Mouse (Mus musculus) heart, embryonic 16.5 days (tissue): ENCODE measurements around the gene Gm21987. TPM values are rescaled to one million over a fixed set of nuclear protein-coding genes. Genes with fewer than 3 reads are reported as not detected.

Experiments used
- ATAC-seq: fragments of 200-750 bp; cut with Nextera tagmentation; replicated peaks from 2 replicates; pipeline ENCODE4 v1.8.0; 2017; ENCODE audit warnings: moderate number of reproducible peaks; ENCODE audit not compliant: insufficient read depth, low FRiP score; ENCODE audit errors: extremely low read depth
- H3K27ac ChIP-seq: fragments of 300-500 bp; sonication (generic); 2 replicates; pipeline ENCODE4 v1.5.1; 2014; ENCODE audit warnings: mild to moderate bottlenecking, low read length, control low read depth, moderate library complexity
- H3K27me3 ChIP-seq: fragments of 300-500 bp; sonication (generic); 2 replicates; pipeline ENCODE4 v1.6.1; 2014; ENCODE audit warnings: low read length, mixed read lengths; ENCODE audit not compliant: control insufficient read depth, insufficient read depth
- H3K36me3 ChIP-seq: fragments of 300-500 bp; sonication (generic); 2 replicates; pipeline ENCODE4 v1.6.1; 2014; ENCODE audit not compliant: control insufficient read depth, insufficient read depth
- H3K4me1 ChIP-seq: fragments of 300-500 bp; sonication (generic); 2 replicates; pipeline ENCODE4 v1.6.1; 2014; ENCODE audit warnings: low read length, mixed read lengths; ENCODE audit not compliant: control insufficient read depth, insufficient read depth
- H3K4me2 ChIP-seq: fragments of 300-500 bp; sonication (generic); 2 replicates; pipeline ENCODE4 v1.6.1; 2014; ENCODE audit warnings: low read depth, mild to moderate bottlenecking, control low read depth, low read length
- H3K4me3 ChIP-seq: fragments of 300-500 bp; sonication (generic); 2 replicates; pipeline ENCODE4 v1.5.1; 2014; ENCODE audit warnings: mild to moderate bottlenecking, control low read depth, low read length
- H3K9ac ChIP-seq: fragments of 300-500 bp; sonication (generic); 2 replicates; pipeline ENCODE4 v1.6.1; 2014; ENCODE audit warnings: low read length, control low read depth
- H3K9me3 ChIP-seq: fragments of 300-500 bp; sonication (generic); replicated peaks from 2 replicates; pipeline ENCODE4 v1.6.1; 2016; ENCODE audit warnings: low read length; ENCODE audit not compliant: control insufficient read depth
- WGBS: fragments of 180-500 bp; shearing (Covaris S2); extraction: QIAGEN DNeasy Blood & Tissue Kit; methylation state at CpG from one replicate; pipeline ENCODE4 v1.1.7; 2014; 5-methylcytosine and 5-hydroxymethylcytosine counted together
- polyA plus RNA-seq: library from polyadenylated mRNA; unstranded; fragments of >200 nt; fragmentation: Nextera tagmentation; extraction: Ambion mirVana; gene quantifications from 2 replicates; pipeline ENCODE4 v1.2.1, GENCODE M21; 2015

The Gm21987 gene
- polyA plus RNA-seq, 1 experiment from 2014 or later, result 2.3 TPM

GRCm38 (mm10) chr16:38400311-38400960 is 53.6 kb downstream of the Gm21987 start:
- WGBS, result 78% methylated on average over 9 of the region's 9 CpGs
- no peaks in the 10 kb centered on the region for H3K27me3 ChIP-seq
- peaks cover 24% of the 10 kb centered on the region for H3K4me1 ChIP-seq
- H3K4me2 ChIP-seq, result peak overlapping the region; percentile 59
- no peak for ATAC-seq
- H3K27ac ChIP-seq, result no peak overlapping the region
- peak overlapping the region; percentile 32 for H3K4me3 ChIP-seq
- H3K9ac ChIP-seq, result peak overlapping the region; percentile 59
- no peaks in the 10 kb centered on the region for H3K36me3 ChIP-seq
- H3K9me3 ChIP-seq, result no peaks in the 10 kb centered on the region; the same call in 1 of the 2 replicates

- WGBS, result 75% methylated on average over 6 of the region's 6 CpGs
- no peak overlapping the region for H3K27ac ChIP-seq
- H3K4me1 ChIP-seq, result peaks cover 13% of the 10 kb centered on the region
- H3K9ac ChIP-seq, result no peak overlapping the region
- H3K36me3 ChIP-seq, result no peaks in the 10 kb centered on the region
- ATAC-seq, result no peak
- H3K4me3 ChIP-seq, result no peak overlapping the region
- no peak overlapping the region for H3K4me2 ChIP-seq
- H3K27me3 ChIP-seq, result no peaks in the 10 kb centered on the region
- H3K9me3 ChIP-seq, result no peaks in the 10 kb centered on the region; the same call in 1 of the 2 replicates
Observed at GRCm38 (mm10) chr16:38401468-38401867, 54.6 kb downstream of the Gm21987 start.

DNA sequence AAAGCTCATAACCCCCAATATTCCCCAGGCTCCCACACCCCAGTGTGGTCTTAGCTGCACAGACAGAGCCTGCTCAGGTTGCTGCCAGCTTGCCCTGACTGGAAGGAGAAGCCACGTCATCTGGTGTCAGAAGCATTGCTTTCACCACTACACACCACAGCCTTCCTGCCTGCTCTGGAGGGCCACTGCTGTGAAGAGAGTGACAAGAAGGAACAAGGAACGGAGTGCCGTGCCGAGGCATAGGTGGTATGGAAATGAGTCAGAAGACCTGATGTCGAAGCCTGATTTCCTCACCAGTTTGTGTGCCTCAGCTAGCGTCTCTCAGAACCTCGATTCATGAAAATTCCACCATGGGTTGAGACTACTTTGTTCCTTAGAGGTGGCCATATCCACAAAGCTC is 56.8 kb downstream of the Gm21987 start:
- Histone ChIP-seq H3K9me3 (no peaks in the 10 kb centered on the region; the same call in 1 of the 2 replicates), H3K36me3 (no peaks in the 10 kb centered on the region), H3K9ac (no peak overlapping the region), H3K27me3 (no peaks in the 10 kb centered on the region), H3K27ac (no peak overlapping the region), H3K4me3 (no peak overlapping the region), H3K4me2 (no peak overlapping the region), H3K4me1 (peaks cover 13% of the 10 kb centered on the region)
- WGBS, result 70% methylated on average over 7 of the region's 7 CpGs
- no peak for ATAC-seq

GRCm38 (mm10) chr16:38406293-38406692 is 59.5 kb downstream of the Gm21987 start:
- no peaks in the 10 kb centered on the region for H3K27me3 ChIP-seq
- H3K9me3 ChIP-seq, result no peaks in the 10 kb centered on the region; the same call in 1 of the 2 replicates
- no peak overlapping the region for H3K4me3 ChIP-seq
- no peak overlapping the region for H3K9ac ChIP-seq
- H3K27ac ChIP-seq, result no peak overlapping the region
- no peak overlapping the region for H3K4me2 ChIP-seq
- ATAC-seq, result no peak
- no peaks in the 10 kb centered on the region for H3K36me3 ChIP-seq
- H3K4me1 ChIP-seq, result peaks cover 2% of the 10 kb centered on the region; the same call in 1 of the 2 replicates
- WGBS, result 53% methylated on average over 5 of the region's 5 CpGs

GRCm38 (mm10) chr16:38406708-38407107 is 59.9 kb downstream of the Gm21987 start:
- Histone ChIP-seq H3K4me1 (peaks cover 2% of the 10 kb centered on the region; the same call in 1 of the 2 replicates), H3K9me3 (no peaks in the 10 kb centered on the region; the same call in 1 of the 2 replicates), H3K9ac (no peak overlapping the region), H3K36me3 (no peaks in the 10 kb centered on the region), H3K27me3 (no peaks in the 10 kb centered on the region), H3K4me2 (no peak overlapping the region), H3K27ac (no peak overlapping the region), H3K4me3 (no peak overlapping the region)
- ATAC-seq, result peak; percentile 23; the same call in 1 of the 2 replicates
- WGBS, result 59% methylated on average over 6 of the region's 6 CpGs

DNA sequence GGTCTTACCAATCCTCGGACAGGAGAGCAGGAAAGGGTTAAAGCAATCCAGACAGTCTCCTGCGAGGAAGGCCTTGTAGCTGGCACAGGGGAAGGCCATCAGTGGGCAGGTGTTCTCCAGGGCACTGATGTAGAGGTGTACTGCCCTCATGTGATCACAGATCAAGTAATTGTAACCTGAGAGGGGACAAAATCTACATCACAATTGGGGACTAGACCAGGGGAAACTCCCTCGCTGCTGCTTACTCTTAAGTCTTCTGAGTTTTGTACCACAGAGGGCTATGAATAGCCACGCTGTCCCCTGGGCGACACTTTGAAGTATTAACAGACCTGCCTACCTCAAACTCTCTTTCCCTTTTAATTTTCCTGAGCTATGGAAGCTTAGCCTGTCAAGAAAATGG is 60.7 kb downstream of the Gm21987 start:
- Histone ChIP-seq H3K9ac (no peak overlapping the region), H3K9me3 (no peaks in the 10 kb centered on the region; the same call in 1 of the 2 replicates), H3K4me3 (no peak overlapping the region), H3K4me2 (no peak overlapping the region), H3K27me3 (no peaks in the 10 kb centered on the region), H3K27ac (no peak overlapping the region), H3K36me3 (no peaks in the 10 kb centered on the region), H3K4me1 (peaks cover 2% of the 10 kb centered on the region; the same call in 1 of the 2 replicates)
- 36% methylated on average over 5 of the region's 5 CpGs for WGBS
- ATAC-seq, result no peak

DNA sequence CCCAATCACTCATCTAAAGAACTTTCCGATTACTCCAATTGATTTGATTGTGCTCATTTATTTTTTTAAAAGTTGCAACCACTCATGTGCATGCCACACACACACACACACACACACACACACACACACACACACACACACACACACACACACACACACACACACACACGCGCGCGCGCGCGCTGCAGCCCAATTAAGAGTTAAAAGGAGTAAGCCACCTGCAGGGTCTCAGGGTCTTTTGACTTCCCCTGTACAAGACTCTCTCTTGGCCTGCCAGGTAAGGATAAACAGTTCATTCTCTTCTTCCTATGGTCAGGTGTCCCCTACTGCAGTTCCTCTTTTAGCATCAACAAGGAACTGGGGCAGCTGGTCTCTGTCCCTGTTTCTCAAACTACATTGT is 61.6 kb downstream of the Gm21987 start:
- H3K27ac ChIP-seq, result no peak overlapping the region
- no peaks in the 10 kb centered on the region for H3K9me3 ChIP-seq
- ATAC-seq, result no peak
- no peak overlapping the region for H3K9ac ChIP-seq
- 85% methylated on average over 8 of the region's 8 CpGs for WGBS
- no peak overlapping the region for H3K4me2 ChIP-seq
- H3K27me3 ChIP-seq, result no peaks in the 10 kb centered on the region
- peaks cover 2% of the 10 kb centered on the region; the same call in 1 of the 2 replicates for H3K4me1 ChIP-seq
- H3K4me3 ChIP-seq, result no peak overlapping the region
- no peaks in the 10 kb centered on the region for H3K36me3 ChIP-seq

Other genes starting within 250 kb of the Gm21987 start
- 0.09 TPM in 1 of 2 replicates, not detected in the other for gene Nr1i2, start 52.2 kb upstream of the Gm21987 start, polyA plus RNA-seq
- gene Maats1, start 4.9 kb upstream of the Gm21987 start, polyA plus RNA-seq, result 0.12 and 0.50 TPM in 2 replicates
- gene Cox17, start within 50 bp of the Gm21987 start, polyA plus RNA-seq, result 256 and 261 TPM in 2 replicates
- gene Popdc2, start 15.2 kb downstream of the Gm21987 start, polyA plus RNA-seq, result 421 and 423 TPM in 2 replicates
- 3.6 and 4.2 TPM in 2 replicates for gene Pla1a, start 86.1 kb downstream of the Gm21987 start, polyA plus RNA-seq
- gene Adprh, start 105.7 kb downstream of the Gm21987 start, polyA plus RNA-seq, result 87.6 and 88.6 TPM in 2 replicates
- gene Cd80, start 108.5 kb downstream of the Gm21987 start, polyA plus RNA-seq, result 0.60 and 0.62 TPM in 2 replicates
- 35.0 and 39.6 TPM in 2 replicates for gene Timmdc1, start 175.6 kb downstream of the Gm21987 start, polyA plus RNA-seq
- 27.4 and 28.9 TPM in 2 replicates for gene Poglut1, start 203.2 kb downstream of the Gm21987 start, polyA plus RNA-seq
- gene Tmem39a, start 211.7 kb downstream of the Gm21987 start, polyA plus RNA-seq, result 62.0 and 64.4 TPM in 2 replicates